Mouse (Mus musculus) A20 (cell line): ENCODE results near the gene Scarf2.

Experiments
- DNase-seq: peaks from one replicate; pipeline ENCODE4 v3.0.0-alpha.2; 2011; ENCODE audit warnings: low read depth, low spot score

Gene Scarf2

DNA sequence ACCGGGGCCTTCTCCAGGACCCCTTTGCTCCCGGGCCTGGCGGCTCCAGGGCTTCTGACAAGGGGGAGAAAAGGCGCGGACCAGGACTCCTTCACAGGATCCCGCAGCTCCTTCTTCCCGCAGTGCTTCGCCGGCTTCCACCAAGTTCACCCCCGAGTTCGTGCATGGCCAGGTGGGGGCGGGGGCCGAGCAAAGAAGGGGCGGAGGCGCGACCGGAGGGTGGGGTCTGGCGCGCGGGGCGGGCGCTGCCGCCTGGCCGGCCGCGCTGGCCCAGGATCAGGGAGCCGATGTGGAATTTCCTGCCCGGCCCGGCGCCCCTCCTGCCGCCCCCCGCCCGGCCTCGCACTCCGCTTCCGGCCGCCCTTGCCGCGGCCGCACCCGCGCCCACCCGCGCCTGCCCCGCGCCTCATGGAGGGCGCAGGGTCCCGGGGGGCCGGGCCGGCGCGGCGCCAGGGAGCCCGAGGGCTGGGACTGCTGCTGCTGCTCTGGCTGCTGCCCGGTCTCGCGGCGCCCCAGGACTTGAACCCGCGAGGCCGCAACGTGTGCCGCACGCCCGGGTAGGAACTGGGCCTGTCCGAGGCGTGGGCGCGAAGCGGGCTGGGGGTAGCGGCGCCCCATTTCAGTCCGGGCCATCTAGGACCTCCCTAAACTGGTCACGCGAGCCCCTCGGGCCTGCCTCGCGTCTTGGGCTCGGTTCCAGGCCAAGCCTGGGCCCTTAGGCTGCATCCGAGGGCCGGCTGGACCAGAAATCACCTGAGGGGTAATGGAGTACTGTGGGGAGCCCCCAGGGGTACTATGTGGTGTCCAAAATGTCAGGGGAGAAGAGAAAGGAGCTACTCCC, at the start of gene Scarf2:
TSS of gene Scarf2 (plus strand) at position 312 of the 841 bp plus-strand sequence.
- DNase-seq: no peak

DNA sequence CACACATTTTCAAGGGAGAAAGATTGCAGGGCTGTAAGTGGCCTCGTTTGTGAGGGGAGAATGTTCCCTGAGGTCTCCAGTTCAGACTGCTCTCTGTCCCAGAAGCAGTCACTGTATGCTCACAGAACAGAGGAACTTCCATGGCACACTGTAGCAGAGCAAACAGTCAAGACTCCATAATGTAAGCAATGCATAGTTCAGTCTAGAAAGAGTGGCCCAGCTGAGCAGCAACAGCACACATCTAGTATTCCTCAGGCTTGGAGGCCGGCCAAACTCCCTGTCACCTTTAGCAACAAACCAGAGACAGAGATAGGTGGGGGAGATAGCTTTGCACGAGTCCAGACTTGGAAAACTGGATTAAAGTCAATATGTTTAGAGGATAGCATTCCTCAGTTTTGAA, 44.1 kb upstream of the Scarf2 start:
- no peak for DNase-seq

DNA sequence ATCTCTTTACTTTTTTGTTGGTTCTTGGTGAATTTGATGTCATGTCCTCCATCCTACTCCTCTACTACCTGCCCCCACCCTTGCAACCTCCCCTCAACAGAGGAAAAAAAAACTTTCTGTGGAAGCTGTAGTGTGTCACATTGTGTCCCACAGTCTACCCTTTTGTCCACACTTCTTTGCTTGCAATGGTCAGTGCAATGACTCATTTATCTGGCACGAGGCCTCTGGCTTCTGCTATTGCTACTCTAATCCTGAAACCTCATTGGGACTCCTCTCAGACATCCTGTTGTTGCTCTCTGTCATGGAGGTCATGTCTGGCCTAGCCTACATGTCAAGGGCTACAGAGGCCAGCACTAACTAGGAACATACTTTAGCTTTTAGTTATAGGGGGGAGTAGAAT, 43.4 kb upstream of the Scarf2 start:
- no peak for DNase-seq

DNA sequence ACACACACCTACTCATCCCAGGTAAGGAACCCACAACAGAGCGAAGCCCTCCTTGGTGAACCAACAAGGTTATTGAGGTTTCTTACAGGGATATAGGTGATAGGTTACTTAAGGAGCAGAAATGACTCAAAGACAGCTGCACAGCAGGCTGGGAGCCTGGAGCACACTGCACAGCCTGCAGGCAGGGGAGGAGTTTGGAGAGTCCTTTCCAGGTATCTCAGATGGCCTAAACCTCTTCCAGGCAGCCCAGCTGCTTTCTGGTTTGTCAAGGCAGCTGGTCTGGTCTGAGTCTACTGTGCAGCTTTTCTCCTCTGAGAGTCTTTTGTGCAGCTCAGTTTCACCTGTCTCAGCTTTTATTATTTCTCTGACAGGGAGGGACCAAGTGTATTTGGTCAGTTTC, 39.3 kb upstream of the Scarf2 start:
- no peak for DNase-seq

DNA sequence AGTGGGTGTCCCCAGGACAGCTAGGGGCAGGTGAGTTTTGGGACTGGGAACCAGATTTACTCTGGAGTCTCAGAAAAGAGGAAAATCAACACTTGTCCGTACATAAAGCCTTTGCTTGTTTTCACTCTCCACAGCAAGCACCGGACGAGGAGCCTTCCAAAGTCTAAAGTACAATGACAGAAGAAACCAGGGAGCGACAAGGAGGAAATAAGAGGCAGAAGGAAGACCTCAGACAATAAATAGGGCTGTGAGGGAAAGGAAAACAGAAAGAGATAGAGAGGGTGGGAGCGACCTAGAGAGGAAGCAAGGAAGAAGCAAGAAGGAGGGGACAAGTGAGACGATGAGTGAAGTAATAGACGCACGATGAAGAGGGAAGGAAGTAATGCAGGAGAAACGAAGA, 38.2 kb upstream of the Scarf2 start:
- no peak for DNase-seq

DNA sequence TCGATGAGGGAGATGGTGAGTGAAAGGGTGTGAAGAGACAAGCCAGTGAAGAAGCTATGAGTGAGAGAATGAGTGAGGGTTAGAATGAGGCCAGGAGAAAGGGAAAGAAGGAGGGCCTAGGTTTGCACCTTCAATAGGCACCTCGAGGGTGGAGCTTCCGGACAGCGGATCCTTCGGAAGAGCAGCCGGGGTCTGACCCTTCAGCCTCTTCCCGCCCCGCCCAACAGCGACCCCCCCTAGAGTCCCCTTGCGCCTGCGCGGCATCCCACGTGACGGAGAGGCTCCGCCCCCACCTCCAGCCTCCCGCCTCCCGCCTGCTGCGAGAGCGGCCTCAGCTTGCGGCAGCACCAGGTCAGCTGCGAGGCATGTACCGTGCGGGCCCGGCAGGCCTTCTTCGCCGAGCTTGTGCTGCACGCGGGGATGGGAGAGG, 37.7 kb upstream of the Scarf2 start, which contains the start of gene Klhl22:
TSS of gene Klhl22 (plus strand) at position 275 of the 430 bp plus-strand sequence.
- no peak for DNase-seq

DNA sequence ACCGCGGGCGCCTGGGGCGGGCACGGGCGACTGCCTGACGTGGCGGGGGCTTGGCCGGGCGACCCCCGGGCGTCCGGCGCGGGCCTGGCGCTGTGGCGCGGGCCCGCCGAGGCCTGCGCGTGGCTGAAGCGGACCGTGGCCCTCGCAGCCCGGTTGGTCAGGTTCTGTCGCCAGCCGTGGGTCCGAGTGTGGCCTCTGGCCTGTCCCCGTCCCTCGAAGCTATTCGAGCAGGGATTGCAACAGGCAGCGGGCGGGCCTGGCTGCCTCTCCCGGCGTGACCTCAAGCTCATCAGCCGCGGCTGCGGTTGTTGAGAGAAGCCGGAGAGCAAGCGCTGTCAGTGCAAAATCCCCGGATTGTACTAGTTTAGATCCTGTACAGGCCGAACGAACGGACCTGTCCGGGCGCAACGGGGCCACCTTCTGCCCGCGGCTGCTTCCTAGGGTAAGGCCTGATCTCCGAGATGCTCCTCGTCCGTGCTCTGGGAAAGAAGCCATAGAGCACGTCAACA, 37.2 kb upstream of the Scarf2 start:
- no peak for DNase-seq

DNA sequence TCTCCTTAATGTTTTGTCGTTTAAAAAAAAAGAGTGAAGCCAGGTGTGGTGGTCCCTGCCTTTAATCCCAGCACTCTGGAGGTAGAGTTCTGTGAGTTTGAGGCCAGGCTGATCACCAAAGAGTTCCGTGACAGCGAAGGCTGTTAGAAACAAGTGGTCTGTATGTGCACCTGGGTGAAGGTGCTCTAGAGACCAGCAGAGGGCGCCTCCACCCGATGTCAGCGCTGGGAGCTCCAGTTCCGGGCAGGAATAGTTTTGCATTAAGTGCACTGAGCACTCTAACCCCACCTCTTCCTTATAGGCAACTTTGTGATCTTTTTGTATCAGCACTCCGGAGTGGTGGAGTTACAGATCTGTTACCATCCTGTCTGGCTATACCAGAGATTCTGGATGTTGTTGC, 36.4 kb upstream of the Scarf2 start:
- peak; percentile 51 for DNase-seq

DNA sequence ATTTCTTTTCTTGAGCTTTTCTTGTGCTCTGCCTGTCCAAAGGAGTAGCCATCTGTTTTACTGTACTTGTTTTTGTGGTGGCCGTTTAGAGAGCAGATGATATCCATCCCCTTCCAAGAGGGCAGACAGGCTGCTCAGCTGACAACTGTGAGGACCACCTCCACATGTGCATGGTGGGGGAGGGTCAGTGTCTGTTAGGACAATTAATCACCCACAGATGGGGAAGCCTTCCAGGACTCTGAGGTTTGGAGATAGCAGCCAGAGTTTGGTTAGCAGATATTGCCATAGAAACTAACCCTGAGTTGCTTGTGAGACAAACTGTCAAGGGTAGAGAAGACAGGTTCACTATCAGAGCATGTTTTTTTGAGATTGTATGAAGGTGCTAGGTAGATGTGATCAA, 36.0 kb upstream of the Scarf2 start:
- DNase-seq: no peak

DNA sequence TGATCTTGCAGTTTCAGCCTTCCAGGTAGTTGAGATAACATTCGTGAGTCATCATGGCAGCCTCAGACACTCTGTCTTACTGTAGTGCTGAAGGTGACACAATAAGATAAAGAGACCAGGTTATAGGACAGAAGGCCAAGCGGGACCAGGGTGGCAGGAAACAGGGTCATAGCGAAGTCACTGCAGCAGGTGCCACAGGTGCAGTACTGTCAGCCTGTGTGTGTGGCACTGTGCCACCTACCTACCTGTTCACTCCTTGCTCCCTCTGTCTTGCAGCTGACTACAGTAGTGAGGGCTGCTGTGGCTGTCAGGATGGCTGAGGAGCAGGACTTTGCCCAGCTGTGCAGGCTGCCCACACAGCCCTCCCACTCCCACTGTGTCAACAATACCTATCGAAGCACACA, 33.0 kb upstream of the Scarf2 start:
- DNase-seq: no peak

DNA sequence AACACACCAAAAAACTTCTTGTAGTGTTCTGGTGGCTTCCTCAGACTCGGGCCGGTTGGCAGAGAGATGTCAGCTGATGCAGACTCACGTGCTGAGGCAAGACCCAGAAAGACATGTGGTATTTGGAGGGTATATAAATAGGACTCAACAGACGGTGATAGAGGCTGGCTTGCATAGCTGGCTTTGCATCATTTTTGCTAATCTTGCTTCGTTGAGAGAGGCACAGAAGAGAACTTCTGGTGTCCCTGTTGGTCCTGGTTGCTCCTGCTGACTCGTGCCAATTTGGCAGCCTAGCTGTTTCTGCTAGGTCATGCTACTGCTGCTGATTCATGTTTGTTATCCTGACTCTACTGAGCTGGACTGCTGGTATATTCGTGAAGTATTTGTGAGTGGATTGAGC, 28.2 kb upstream of the Scarf2 start:
- no peak for DNase-seq

DNA sequence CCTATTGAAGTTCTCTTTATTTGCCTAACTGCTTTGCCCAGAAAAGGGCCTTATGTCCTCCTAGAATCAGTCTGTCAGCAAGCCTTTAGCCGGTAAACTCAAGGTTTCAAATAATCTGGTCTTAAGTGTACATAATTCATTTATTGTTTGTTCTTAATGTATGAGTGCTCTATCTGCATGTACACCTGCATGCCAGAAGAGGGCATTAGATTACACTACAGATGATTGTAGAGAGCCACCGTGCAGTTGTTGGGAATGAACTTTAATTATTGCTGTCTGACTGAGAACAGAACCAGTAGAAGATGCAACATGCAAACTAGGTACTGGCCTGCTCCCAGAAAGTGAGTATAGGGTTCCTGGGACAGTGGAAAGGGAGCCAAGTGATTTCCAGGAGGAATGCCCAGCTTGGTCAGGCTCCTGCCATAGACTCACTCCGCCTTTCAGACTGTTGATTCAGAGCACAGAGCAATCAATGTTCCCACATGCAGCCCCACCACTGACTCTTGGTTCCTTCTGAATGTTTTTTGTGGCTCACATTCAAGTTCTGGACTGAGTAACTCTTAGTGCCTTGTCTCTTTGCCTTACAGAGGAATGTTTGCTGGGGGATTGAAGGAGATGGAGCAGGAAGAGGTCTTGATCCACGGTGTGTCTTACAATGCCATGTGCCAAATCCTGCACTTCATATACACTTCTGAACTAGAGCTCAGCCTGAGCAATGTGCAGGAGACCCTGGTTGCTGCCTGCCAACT, 25.8 kb upstream of the Scarf2 start:
- DNase-seq: peak; percentile 25

DNA sequence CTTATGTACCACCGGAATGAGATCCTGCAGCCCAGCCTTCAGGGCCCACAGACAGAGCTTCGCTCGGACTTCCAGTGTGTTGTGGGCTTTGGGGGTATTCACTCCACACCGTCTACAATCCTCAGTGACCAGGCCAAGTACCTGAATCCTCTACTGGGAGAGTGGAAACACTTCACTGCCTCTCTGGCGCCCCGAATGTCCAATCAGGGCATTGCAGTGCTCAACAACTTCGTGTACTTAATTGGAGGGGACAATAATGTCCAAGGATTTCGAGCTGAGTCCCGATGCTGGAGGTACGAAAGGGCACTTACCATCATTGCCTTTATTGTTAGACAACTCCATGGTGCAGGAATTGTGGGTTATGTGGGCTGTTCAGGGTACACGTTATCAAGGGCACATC, 20.3 kb upstream of the Scarf2 start:
- DNase-seq: peak; percentile 18

DNA sequence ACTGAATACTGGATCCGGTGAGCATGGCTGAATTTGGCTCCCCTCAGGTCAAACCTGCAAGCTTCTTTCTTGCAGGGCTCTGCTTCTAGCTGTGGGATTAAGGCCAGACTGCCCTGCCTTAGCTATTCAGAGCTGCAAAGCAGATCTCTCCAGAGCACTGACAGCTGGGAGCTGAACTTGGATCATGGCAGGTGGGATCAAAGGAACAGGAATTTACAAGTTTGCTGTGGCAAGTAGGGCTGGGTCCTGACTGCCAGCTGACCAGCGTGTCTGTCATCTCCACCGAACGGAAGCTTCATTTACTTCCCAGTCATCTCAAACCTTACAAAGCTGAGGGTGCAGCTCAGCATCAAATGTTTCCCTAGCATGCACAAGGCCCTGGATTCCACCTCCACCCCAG, 18.9 kb upstream of the Scarf2 start:
- DNase-seq: no peak

DNA sequence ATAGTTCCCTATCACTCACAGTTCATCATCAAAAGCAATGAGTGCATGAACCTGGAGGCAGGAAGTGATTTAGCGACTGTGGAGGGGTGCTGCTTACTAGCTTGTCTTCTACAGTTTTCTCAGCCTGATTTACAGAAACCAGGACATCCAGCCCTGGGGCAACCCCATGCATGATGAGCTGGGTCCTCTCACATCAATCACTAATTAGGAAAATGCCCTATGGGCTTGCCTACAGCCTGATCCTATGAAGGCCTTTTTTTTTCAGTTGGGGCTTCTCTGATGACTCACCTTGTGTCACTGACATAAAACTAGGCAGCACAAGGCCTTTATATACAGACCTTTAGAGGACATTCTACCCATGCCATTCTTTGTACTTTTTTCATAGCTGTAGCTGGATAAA, 17.4 kb upstream of the Scarf2 start:
- DNase-seq: no peak

DNA sequence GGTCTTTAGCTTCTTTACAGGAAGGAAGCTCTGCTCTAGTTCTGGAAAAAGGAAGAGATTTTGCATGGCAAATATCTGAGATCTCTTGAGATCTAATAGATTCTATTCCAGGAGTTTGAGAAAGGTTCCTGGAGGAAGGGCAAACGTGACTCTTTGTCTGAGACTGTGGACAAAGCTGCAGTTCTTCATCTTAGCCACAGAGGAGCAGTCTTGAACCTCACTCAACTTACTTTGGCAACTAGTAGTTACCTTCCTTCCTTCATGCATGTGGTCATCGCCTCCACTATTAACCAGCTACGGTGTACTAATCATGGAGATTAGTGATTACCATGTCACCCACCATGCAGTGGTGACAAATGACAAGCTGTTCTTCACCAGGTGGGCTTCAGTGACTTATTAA, 11.7 kb upstream of the Scarf2 start:
- DNase-seq: peak; percentile 29

DNA sequence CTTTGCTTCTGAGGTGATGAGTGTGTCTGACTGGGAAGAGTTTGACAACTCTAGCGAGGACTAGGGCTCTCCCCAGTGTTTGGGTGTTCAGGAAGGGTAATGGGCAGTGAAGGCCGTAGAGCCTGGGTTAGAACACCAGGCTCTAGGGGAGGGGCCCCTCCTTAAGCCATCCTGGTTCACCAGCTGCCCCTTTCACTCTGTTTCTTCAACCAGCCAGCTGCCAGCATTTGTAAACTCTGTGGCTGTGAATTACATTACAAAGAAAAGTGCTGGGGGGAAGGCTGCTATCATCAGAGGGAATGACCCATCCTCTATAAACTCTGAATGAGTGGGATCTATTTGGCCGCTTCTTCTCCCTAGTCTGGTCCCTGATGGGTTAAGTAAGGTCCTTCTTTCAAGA, 4.4 kb upstream of the Scarf2 start:
- no peak for DNase-seq

DNA sequence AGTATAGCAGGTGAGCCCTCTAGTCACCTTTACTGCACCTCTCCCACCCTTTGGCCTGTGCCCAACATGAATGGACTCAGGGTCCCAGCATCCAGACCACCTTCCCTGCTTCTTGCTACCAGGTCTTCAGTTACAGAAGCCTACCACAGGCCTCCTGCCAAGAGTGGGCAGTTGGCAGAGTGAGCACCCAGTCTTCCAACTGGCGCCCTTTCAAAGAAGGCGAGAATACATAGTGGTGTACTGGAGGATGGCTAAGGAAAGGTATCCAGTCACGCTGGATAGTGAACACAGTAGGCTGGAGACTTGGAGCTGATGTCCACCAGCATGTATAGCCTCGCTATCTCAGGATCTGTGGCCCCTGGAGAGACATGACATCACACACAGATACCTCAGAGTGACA, 3.0 kb upstream of the Scarf2 start:
- no peak for DNase-seq

DNA sequence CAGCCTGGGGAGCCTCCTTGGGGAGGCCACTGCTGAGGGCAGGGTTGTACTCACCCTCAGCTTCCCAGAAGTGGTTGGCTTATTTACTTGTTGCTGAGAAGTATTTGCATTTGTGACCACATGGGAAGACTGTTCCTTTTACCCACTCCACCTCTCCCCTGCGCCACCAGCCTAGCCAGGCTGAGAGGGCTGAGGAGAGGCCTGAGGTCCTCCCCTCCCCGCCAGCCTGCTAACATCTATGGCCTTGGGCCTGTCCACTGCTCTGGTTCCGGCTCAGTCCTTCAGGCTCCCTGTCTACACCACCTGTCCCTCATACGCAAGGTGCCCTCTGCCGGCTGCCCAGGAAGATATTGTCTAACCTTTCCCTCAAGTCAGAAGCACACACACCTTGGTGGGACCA, 1.4 kb upstream of the Scarf2 start:
- DNase-seq: no peak

DNA sequence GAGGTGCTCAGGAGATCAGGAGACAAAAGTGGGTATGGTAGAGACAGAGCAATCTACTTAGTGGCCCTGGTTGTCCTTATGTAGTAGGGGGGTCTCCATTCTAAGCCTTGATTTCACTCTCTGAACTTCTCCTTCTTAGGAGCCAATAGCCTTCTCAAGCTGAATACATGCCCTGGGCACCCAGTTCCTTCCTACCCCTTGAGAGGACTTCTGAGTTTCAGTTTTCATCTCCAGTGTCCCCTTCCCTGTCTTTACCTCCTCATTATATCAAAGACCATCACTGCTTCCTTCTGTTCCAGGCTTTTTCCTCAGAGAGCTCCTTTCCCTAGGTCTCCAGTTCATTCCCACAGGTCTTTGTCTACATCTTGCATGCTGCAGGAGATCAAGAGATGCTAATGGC, 563 bp upstream of the Scarf2 start:
- no peak for DNase-seq

DNA sequence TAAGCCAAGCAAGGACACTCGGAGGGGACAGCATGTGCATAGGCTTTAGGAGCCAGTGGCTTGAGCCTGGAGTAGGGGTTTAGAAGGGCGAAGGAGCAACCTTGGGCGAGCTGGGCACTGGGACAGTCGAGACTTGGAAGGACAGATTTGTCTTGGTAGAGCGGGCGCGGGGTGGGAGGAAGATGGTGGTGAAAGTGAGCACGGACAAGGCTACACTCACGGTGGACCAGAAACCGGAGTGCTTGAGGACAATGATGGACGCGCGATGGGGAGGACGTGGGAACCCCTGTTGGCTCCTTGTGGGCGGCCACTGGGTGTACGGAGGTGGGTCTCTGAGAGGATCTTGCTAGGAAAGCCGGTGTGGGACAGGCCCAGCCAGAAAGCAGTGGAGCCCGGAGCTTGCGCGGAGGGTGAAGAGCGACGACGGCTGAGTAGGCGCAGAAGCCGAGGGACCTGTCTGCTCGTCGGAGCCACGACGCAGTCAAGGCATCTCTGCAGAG, 780 bp downstream of the Scarf2 start:
- no peak for DNase-seq

DNA sequence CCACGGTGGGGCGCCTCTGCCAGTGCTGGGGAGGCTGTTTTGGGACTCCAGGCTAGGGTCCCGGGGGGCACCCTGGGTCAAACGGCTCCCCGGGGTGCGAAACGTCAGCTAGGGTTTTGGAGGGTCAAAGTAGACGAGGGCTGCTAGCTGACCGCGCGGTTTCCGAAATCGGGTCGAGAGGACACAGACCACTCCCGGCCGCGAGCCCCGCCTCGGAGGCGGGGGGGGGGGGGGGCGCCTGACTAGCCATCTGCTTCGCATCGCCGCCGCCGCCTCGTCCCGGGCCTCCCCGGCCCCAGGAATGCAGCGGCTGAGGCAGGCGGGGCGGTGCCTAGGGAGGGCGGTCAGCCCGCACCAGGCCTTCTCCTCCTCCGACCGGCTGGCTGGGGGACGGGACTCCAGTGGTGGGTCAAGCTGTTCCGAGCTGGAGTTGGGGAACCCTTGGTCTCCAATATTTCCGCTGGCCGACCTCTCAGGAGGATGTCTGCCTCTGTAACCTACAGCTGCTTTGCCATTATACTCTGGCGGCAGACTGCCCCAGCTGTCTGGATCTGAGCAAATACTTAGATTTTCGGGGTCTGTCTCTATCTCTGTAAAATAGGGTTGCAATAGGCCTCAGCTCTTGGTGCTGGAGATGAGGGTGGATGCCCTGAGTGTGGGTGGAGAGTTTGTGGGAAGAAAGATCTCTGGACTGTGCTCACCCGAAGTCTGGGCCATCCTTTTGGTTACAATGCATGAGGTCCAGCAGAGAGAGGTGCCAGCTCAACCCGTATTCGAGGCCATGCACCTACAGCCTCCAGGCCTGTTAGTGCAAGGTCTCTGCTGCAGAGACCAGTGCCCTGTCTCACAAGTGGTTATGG, 1.5 kb downstream of the Scarf2 start:
- no peak for DNase-seq
